ENCODE assay signal across 8 mouse cellular contexts in the genomic region with DNA sequence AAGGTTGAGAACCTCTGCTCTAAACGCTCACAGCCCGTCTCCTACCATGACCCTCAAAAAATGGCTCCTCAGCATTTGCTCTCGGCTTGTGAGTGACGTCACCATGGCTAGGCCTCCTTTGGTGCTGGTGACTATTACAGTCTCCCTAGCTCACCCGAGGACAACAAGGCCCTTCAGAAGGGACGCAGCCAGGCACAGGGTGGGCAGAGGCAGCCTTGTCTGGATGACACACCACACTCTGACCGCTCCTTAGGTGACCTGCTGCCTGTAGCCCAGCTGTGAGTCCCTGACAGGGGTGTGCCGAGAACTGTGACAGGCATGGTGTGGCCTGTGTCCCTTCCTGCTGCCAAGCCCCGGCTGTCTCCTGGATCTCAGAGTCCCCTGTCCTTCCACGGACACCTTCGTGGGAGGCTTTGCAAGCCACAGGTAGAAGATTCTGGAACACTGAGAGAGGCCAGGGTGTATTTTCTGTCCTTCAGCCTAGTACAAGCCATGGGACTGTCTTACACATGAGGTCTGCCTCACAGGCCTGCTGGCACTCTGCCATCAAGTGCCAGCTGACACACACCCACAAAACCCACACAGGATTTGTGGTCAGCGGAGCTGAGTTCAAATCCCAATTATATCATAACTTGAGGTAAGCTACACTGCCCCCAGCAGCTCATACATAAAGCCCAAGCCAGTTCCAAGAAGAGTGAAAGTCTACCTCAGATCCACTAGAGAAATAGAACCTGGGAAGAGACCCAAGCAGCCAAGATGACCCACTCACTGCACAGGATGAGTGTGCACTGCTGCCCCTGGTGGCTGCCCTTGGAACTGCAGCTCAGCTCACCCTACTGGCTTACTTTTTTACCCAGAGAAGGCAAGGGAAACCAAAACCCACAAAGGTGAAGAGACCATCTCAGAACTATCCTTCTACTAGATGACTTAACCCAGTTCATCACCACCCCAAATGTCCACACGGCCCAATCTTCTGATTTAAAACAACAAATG.
DNase-seq lines count a peak whose midpoint lies in the region; TF ChIP-seq lines count a peak whose summit lies in the region.

No protein-coding gene starts in this region.

- H3K27me3 ChIP-seq in C2C12 (ENCODE audit: control insufficient read depth, insufficient read depth, insufficient read length), result no peaks in the 10 kb centered on the region

- H3K4me3 ChIP-seq in C2C12 (ENCODE audit: insufficient read depth, poor library complexity, severe bottlenecking), result no peak overlapping the region

- peaks cover 13% of the 10 kb centered on the region for H3K79me3 ChIP-seq in C2C12 (ENCODE audit: low read depth)

- H3ac ChIP-seq in C2C12 (ENCODE audit: control insufficient read depth, insufficient read length, low read depth), result no peak overlapping the region

- peak; percentile 14 for DNase-seq in MEL-GATA-1-ER (ENCODE audit: extremely low read depth, low read depth)
- peak; percentile 69 for DNase-seq in cerebellum, adult 9-11 months
- peak; percentile 63 for DNase-seq in gastrocnemius, postnatal 25 days
- DNase-seq in layer of hippocampus, adult 8-10 months (ENCODE audit: low spot score in 2 of 2), result peak; percentile 62 to 88
- peak; percentile 91 for DNase-seq in lung, postnatal 14 days
- DNase-seq in right cerebral cortex, postnatal 36 days (ENCODE audit: low spot score in 2 of 2), result peak; percentile 62 to 78
- DNase-seq in urinary bladder, postnatal 36 days (ENCODE audit: low spot score in 2 of 2), result peak; percentile 71 to 82

- peak; percentile 74 for TF ChIP-seq CTCF in C2C12 (IDR thresholded peaks at IDR 0.05; ENCODE audit: control insufficient read depth, insufficient read depth, insufficient read length)

- H3K79me2 ChIP-seq in C2C12 (ENCODE audit: control insufficient read depth, insufficient read depth), result peaks cover 50% of the 10 kb centered on the region

- peaks cover 65% of the 10 kb centered on the region for H3K36me3 ChIP-seq in C2C12 (ENCODE audit: control insufficient read depth, insufficient read depth)

TF ChIP-seq in C2C12, 6 proteins besides CTCF, POLR2A, EP300 and RAD21:
- TF ChIP-seq CEBPB (IDR thresholded peaks at IDR 0.05; ENCODE audit: low read depth) (no peak), MYOD1 (IDR thresholded peaks at IDR 0.05; ENCODE audit: control insufficient read depth, insufficient read length, low read depth) (no peak), MYOG (IDR thresholded peaks at IDR 0.05; ENCODE audit: control insufficient read depth, extremely low read depth, insufficient read length) (no peak), FOSL1 (IDR thresholded peaks at IDR 0.05; ENCODE audit: insufficient read depth, low read length, poor library complexity, severe bottlenecking) (no peak), MAX (IDR thresholded peaks at IDR 0.05) (no peak), USF1 (IDR thresholded peaks at IDR 0.05; ENCODE audit: low read depth) (no peak)

Comparison
In these comparisons a context has a peak if more than half of its experiments do, and no peak if none do; other contexts are left out.
1. DNase-seq: peak in every context shown above with its lines; median percentile 91 in lung, postnatal 14 days; 76 in urinary bladder, postnatal 36 days; 75 in layer of hippocampus, adult 8-10 months; 70 in right cerebral cortex, postnatal 36 days; 69 in cerebellum, adult 9-11 months; 63 in gastrocnemius, postnatal 25 days; 14 in MEL-GATA-1-ER.